Mouse (Mus musculus): ENCODE data around the gene Slc5a2.
A peak's percentile ranks its signal among the peaks of the same experiment; 100 is the strongest.

The Slc5a2 gene

GRCm38 (mm10) chr7:128251946-128252345 lies 13.5 kb upstream of the Slc5a2 start:
- DNase-seq (ENCODE audit: low read depth, low spot score) = no peak

- DNase-seq (ENCODE audit: low read depth, low spot score) = no peak
Observed at GRCm38 (mm10) chr7:128252609-128253008, 12.8 kb upstream of the Slc5a2 start.

- no peak for DNase-seq (ENCODE audit: low read depth, low spot score)
Observed at GRCm38 (mm10) chr7:128254978-128255377, 10.5 kb upstream of the Slc5a2 start.

- DNase-seq (ENCODE audit: low read depth, low spot score) = no peak
Observed at GRCm38 (mm10) chr7:128255757-128256156, 9.7 kb upstream of the Slc5a2 start.

GRCm38 (mm10) chr7:128256783-128257334 lies 8.6 kb upstream of the Slc5a2 start:
- DNase-seq (ENCODE audit: low read depth, low spot score) = no peak

GRCm38 (mm10) chr7:128266056-128266455 lies 599 bp downstream of the Slc5a2 start:
- no peak for DNase-seq (ENCODE audit: low read depth, low spot score)

GRCm38 (mm10) chr7:128267391-128267790 lies 1.9 kb downstream of the Slc5a2 start:
- DNase-seq (ENCODE audit: low read depth, low spot score) = no peak

- peak; percentile 58 for DNase-seq (ENCODE audit: low read depth, low spot score)
Observed at GRCm38 (mm10) chr7:128267813-128268212, 2.4 kb downstream of the Slc5a2 start.

- no peak for DNase-seq (ENCODE audit: low read depth, low spot score)
Observed at GRCm38 (mm10) chr7:128270431-128270850, 5.0 kb downstream of the Slc5a2 start.

GRCm38 (mm10) chr7:128271496-128271895 lies 6.0 kb downstream of the Slc5a2 start:
- no peak for DNase-seq (ENCODE audit: low read depth, low spot score)

- DNase-seq (ENCODE audit: low read depth, low spot score) = no peak
Observed at GRCm38 (mm10) chr7:128276051-128276450, 10.6 kb downstream of the Slc5a2 start.

- no peak for DNase-seq (ENCODE audit: low read depth, low spot score)
Observed at GRCm38 (mm10) chr7:128279750-128280149, 14.3 kb downstream of the Slc5a2 start.

GRCm38 (mm10) chr7:128281765-128282164 lies 16.3 kb downstream of the Slc5a2 start:
- DNase-seq (ENCODE audit: low read depth, low spot score) = no peak

GRCm38 (mm10) chr7:128282532-128283244 lies 17.2 kb downstream of the Slc5a2 start:
- DNase-seq (ENCODE audit: low read depth, low spot score) = no peak

- no peak for DNase-seq (ENCODE audit: low read depth, low spot score)
Observed at GRCm38 (mm10) chr7:128284047-128284446, 18.6 kb downstream of the Slc5a2 start.

- no peak for DNase-seq (ENCODE audit: low read depth, low spot score)
Observed at GRCm38 (mm10) chr7:128285060-128285459, 19.6 kb downstream of the Slc5a2 start.

GRCm38 (mm10) chr7:128288923-128289544 lies 23.6 kb downstream of the Slc5a2 start:
- peak; percentile 25 for DNase-seq (ENCODE audit: low read depth, low spot score)

GRCm38 (mm10) chr7:128294785-128295184 lies 29.3 kb downstream of the Slc5a2 start:
- no peak for DNase-seq (ENCODE audit: low read depth, low spot score)

- no peak for DNase-seq (ENCODE audit: low read depth, low spot score)
Observed at GRCm38 (mm10) chr7:128296514-128296913, 31.1 kb downstream of the Slc5a2 start.

GRCm38 (mm10) chr7:128297291-128297616 lies 31.8 kb downstream of the Slc5a2 start:
- no peak for DNase-seq (ENCODE audit: low read depth, low spot score)

GRCm38 (mm10) chr7:128297617-128298480 lies 32.4 kb downstream of the Slc5a2 start, which contains the start of gene BC017158:
Gene BC017158 (minus strand): TSS chr7:128298170.
- DNase-seq (ENCODE audit: low read depth, low spot score) = peak; percentile 61
